ENCODE assay signal across 10 mouse cellular contexts in the genomic region with DNA sequence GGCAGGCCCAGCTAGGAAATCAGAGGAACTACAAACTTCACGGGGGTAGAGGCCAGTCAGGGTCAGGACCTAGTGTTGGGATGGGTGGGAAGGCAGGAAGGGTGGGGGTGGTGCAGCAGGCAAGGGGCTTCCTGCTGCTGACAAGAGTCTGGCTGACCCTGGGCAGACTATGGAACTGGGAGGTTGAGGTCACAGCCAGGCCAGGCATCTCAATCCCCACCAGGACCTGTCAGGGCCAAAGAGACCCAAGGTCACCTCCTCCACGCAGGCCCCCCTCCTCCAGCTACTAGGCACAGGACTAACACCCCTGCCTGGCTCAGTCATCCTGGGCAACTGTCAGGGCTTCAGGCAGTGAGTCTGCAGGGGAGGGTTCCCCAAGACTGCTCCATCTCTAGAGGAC. TPM values are rescaled to one million over a fixed set of nuclear protein-coding genes. Genes with fewer than 3 reads are reported as not detected.
DNase-seq lines count a peak whose midpoint lies in the region; ATAC-seq lines count a peak whose summit lies in the region.
"Had no signal": no experiment of that assay in that cellular context is flagged by ENCODE, and none has a peak within 500 bp of the region (broad histone marks: within the 10 kb centered on the region; RNA-seq: fewer than 3 reads in every experiment).

No protein-coding gene starts in this region.

- peaks cover 40% of the 10 kb centered on the region for H3K4me1 ChIP-seq in midbrain, embryonic 10.5 days
- H3K4me1 ChIP-seq in midbrain, embryonic 16.5 days (ENCODE audit: control insufficient read depth, insufficient read depth, low read length) = no peaks in the 10 kb centered on the region
- peaks cover 28% of the 10 kb centered on the region for H3K4me1 ChIP-seq in stomach, embryonic 14.5 days (ENCODE audit: control insufficient read depth, insufficient read depth, low read length)

- DNase-seq in adrenal gland, postnatal 36 days = peak; percentile 77
- DNase-seq in adrenal gland, adult 2 months = no peak
- no peak for DNase-seq in midbrain, embryonic 10.5 days (ENCODE audit: low spot score)
- peak; percentile 58 to 87 for DNase-seq in kidney, postnatal 25 days
- no peak for DNase-seq in urinary bladder, adult 2 months (ENCODE audit: low spot score)
- no peak for DNase-seq in frontal cortex, adult 2 months (ENCODE audit: extremely low spot score in 1 of 2, low spot score in 1 of 2)
- DNase-seq: cerebellum, postnatal 14 days had no signal

- peaks cover 60% of the 10 kb centered on the region for H3K36me3 ChIP-seq in midbrain, embryonic 10.5 days
- H3K36me3 ChIP-seq in midbrain, embryonic 16.5 days (ENCODE audit: control insufficient read depth, insufficient read depth, low read length) = peaks cover 35% of the 10 kb centered on the region
- H3K36me3 ChIP-seq in stomach, embryonic 14.5 days (ENCODE audit: control insufficient read depth, insufficient read depth, low read length) = peaks cover 43% of the 10 kb centered on the region

- 58% methylated on average over 2 of the region's 2 CpGs for WGBS in midbrain, embryonic 10.5 days
- WGBS in midbrain, embryonic 16.5 days = 77% methylated on average over 2 of the region's 2 CpGs
- 18% methylated on average over 2 of the region's 2 CpGs for WGBS in stomach, embryonic 14.5 days

- no peak overlapping the region for H3K9ac ChIP-seq in midbrain, embryonic 16.5 days (ENCODE audit: low read depth, low read length)
- H3K9ac ChIP-seq in stomach, embryonic 14.5 days (replicated peaks; ENCODE audit: low read depth, low read length) = no peak overlapping the region

- H3K27me3 ChIP-seq in midbrain, embryonic 10.5 days (ENCODE audit: low read depth, poor library complexity, severe bottlenecking) = peaks cover 28% of the 10 kb centered on the region
- peaks cover 11% of the 10 kb centered on the region for H3K27me3 ChIP-seq in midbrain, embryonic 16.5 days (ENCODE audit: control insufficient read depth, insufficient read depth, low read depth, low read length)
- H3K27me3 ChIP-seq in stomach, embryonic 14.5 days (ENCODE audit: control insufficient read depth, insufficient read depth, low read length) = 0 out of 2 replicates have a peak, but pooled peaks cover 5% of the 10 kb centered on the region

- ATAC-seq in midbrain, embryonic 16.5 days = no peak
- no peak for ATAC-seq in stomach, embryonic 14.5 days (ENCODE audit: insufficient number of reproducible peaks, insufficient read depth, low FRiP score, low read depth)

- no peaks in the 10 kb centered on the region for H3K9me3 ChIP-seq in midbrain, embryonic 10.5 days (replicated peaks)
- no peaks in the 10 kb centered on the region for H3K9me3 ChIP-seq in midbrain, embryonic 16.5 days (replicated peaks; ENCODE audit: control insufficient read depth, low read length, poor library complexity, severe bottlenecking)
- no peaks in the 10 kb centered on the region for H3K9me3 ChIP-seq in stomach, embryonic 14.5 days (ENCODE audit: control insufficient read depth, low read depth, low read length)

- H3K4me2 ChIP-seq in midbrain, embryonic 16.5 days (ENCODE audit: low read length) = no peak overlapping the region
- H3K4me2 ChIP-seq in stomach, embryonic 14.5 days (replicated peaks; ENCODE audit: low read depth, low read length) = peak overlapping the region; percentile 36

- H3K27ac ChIP-seq in midbrain, embryonic 10.5 days (replicated peaks) = peak overlapping the region; percentile 47
- no peak overlapping the region for H3K27ac ChIP-seq in midbrain, embryonic 16.5 days (ENCODE audit: low read length)
- peak overlapping the region; percentile 85; the same call in 1 of the 2 replicates for H3K27ac ChIP-seq in stomach, embryonic 14.5 days (ENCODE audit: low read length)
- H3K27ac ChIP-seq: macrophage had no signal

- H3K4me3 ChIP-seq in midbrain, embryonic 10.5 days = peak overlapping the region; percentile 11; the same call in 1 of the 2 replicates
- H3K4me3 ChIP-seq in midbrain, embryonic 16.5 days (ENCODE audit: low read depth, low read length) = no peak overlapping the region
- H3K4me3 ChIP-seq in stomach, embryonic 14.5 days (ENCODE audit: low read depth, low read length) = 0 out of 2 replicates have a peak overlapping the region, but pooled peaks have one; percentile 26

RNA-seq across cellular contexts. Expression of a gene that starts 0.6 kb away (rescaled TPM):
- total RNA-seq in adrenal gland, postnatal 36 days (2021) = 10 to 100 TPM; 53.2 to 53.9 TPM
- total RNA-seq in adrenal gland, adult 2 months (2021) = 10 to 100 TPM; 33.2 to 45.4 TPM
- 137 and 154 TPM in 2 replicates for polyA plus RNA-seq in adrenal gland, adult 2 months (2012; rRNA removed)
- 2.9 and 3.3 TPM in 2 replicates for polyA plus RNA-seq in midbrain, embryonic 10.5 days (2016; fragmentation: Nextera tagmentation; extraction: Ambion mirVana)
- 4.8 and 5.2 TPM in 2 replicates for polyA plus RNA-seq in midbrain, embryonic 16.5 days (2015; fragmentation: Nextera tagmentation; extraction: Ambion mirVana)
- polyA plus RNA-seq in stomach, embryonic 14.5 days (2014; fragmentation: Nextera tagmentation; extraction: Ambion mirVana) = 23.1 and 23.4 TPM in 2 replicates
- polyA plus RNA-seq in urinary bladder, adult 2 months (2012; rRNA removed) = 9.3 and 11.6 TPM in 2 replicates
- 2.3 and 3.3 TPM in 2 replicates for polyA plus RNA-seq in frontal cortex, adult 2 months (2012; rRNA removed)
- polyA plus RNA-seq: macrophage had no signal

RNA-seq across cellular contexts. Expression of a gene that starts 7.1 kb away (rescaled TPM):
- total RNA-seq in adrenal gland, postnatal 36 days (2021) = 10 to 100 TPM; 37.9 to 39.1 TPM
- 10 to 100 TPM; 32.6 to 40.3 TPM for total RNA-seq in adrenal gland, adult 2 months (2021)
- 35.5 and 37.4 TPM in 2 replicates for polyA plus RNA-seq in adrenal gland, adult 2 months (2012; rRNA removed)
- polyA plus RNA-seq in midbrain, embryonic 10.5 days (2016; fragmentation: Nextera tagmentation; extraction: Ambion mirVana) = 53.5 and 53.6 TPM in 2 replicates
- 27.6 and 28.3 TPM in 2 replicates for polyA plus RNA-seq in midbrain, embryonic 16.5 days (2015; fragmentation: Nextera tagmentation; extraction: Ambion mirVana)
- 21.3 and 21.7 TPM in 2 replicates for polyA plus RNA-seq in stomach, embryonic 14.5 days (2014; fragmentation: Nextera tagmentation; extraction: Ambion mirVana)
- polyA plus RNA-seq in urinary bladder, adult 2 months (2012; rRNA removed) = 27.7 and 29.5 TPM in 2 replicates
- polyA plus RNA-seq in frontal cortex, adult 2 months (2012; rRNA removed) = 31.5 and 31.9 TPM in 2 replicates

RNA-seq across cellular contexts. Expression of a gene that starts 15.1 kb away (rescaled TPM):
- total RNA-seq in adrenal gland, postnatal 36 days (2021) = 1 to 10 TPM; 3.5 to 7.7 TPM
- total RNA-seq in adrenal gland, adult 2 months (2021) = 10 to 100 TPM in 1 of 2 experiments, 1 to 10 TPM in 1; 2.9 to 10.3 TPM
- polyA plus RNA-seq in adrenal gland, adult 2 months (2012; rRNA removed) = 2.8 and 3.2 TPM in 2 replicates
- not detected in 2 replicates for polyA plus RNA-seq in midbrain, embryonic 10.5 days (2016; fragmentation: Nextera tagmentation; extraction: Ambion mirVana)
- polyA plus RNA-seq in midbrain, embryonic 16.5 days (2015; fragmentation: Nextera tagmentation; extraction: Ambion mirVana) = not detected in 2 replicates
- polyA plus RNA-seq in stomach, embryonic 14.5 days (2014; fragmentation: Nextera tagmentation; extraction: Ambion mirVana) = 0.07 TPM in 1 of 2 replicates, not detected in the other
- 3.2 and 6.5 TPM in 2 replicates for polyA plus RNA-seq in urinary bladder, adult 2 months (2012; rRNA removed)
- 0.96 and 1.1 TPM in 2 replicates for polyA plus RNA-seq in frontal cortex, adult 2 months (2012; rRNA removed)
- polyA plus RNA-seq: macrophage had no signal

RNA-seq across cellular contexts. Expression of a gene that starts 22.3 kb away (rescaled TPM):
- total RNA-seq in adrenal gland, postnatal 36 days (2021) = 10 to 100 TPM; 88.9 to 92.3 TPM
- total RNA-seq in adrenal gland, adult 2 months (2021) = 10 to 100 TPM; 81.6 to 89.9 TPM
- polyA plus RNA-seq in adrenal gland, adult 2 months (2012; rRNA removed) = 272 and 280 TPM in 2 replicates
- 102 and 115 TPM in 2 replicates for polyA plus RNA-seq in midbrain, embryonic 10.5 days (2016; fragmentation: Nextera tagmentation; extraction: Ambion mirVana)
- 24.9 and 25.0 TPM in 2 replicates for polyA plus RNA-seq in midbrain, embryonic 16.5 days (2015; fragmentation: Nextera tagmentation; extraction: Ambion mirVana)
- 98.6 TPM in 2 replicates for polyA plus RNA-seq in stomach, embryonic 14.5 days (2014; fragmentation: Nextera tagmentation; extraction: Ambion mirVana)
- polyA plus RNA-seq in urinary bladder, adult 2 months (2012; rRNA removed) = 82.9 and 91.7 TPM in 2 replicates
- 36.3 and 40.8 TPM in 2 replicates for polyA plus RNA-seq in frontal cortex, adult 2 months (2012; rRNA removed)

RNA-seq across cellular contexts. Expression of a gene that starts 29.3 kb away (rescaled TPM):
- 10 to 100 TPM; 16.7 to 22.7 TPM for total RNA-seq in adrenal gland, postnatal 36 days (2021)
- 10 to 100 TPM; 15.3 to 16.5 TPM for total RNA-seq in adrenal gland, adult 2 months (2021)
- 69.3 and 77.4 TPM in 2 replicates for polyA plus RNA-seq in adrenal gland, adult 2 months (2012; rRNA removed)
- polyA plus RNA-seq in midbrain, embryonic 10.5 days (2016; fragmentation: Nextera tagmentation; extraction: Ambion mirVana) = 9.3 and 10.6 TPM in 2 replicates
- polyA plus RNA-seq in midbrain, embryonic 16.5 days (2015; fragmentation: Nextera tagmentation; extraction: Ambion mirVana) = 17.2 and 18.1 TPM in 2 replicates
- 4.7 and 4.8 TPM in 2 replicates for polyA plus RNA-seq in stomach, embryonic 14.5 days (2014; fragmentation: Nextera tagmentation; extraction: Ambion mirVana)
- polyA plus RNA-seq in urinary bladder, adult 2 months (2012; rRNA removed) = 12.1 and 12.4 TPM in 2 replicates
- polyA plus RNA-seq in frontal cortex, adult 2 months (2012; rRNA removed) = 27.5 and 29.5 TPM in 2 replicates

Comparison
In these comparisons a context has a peak if more than half of its experiments do, and no peak if none do; other contexts are left out.
1. DNase-seq: peak in adrenal gland, postnatal 36 days (2 of 2) and kidney, postnatal 25 days (2 of 2); none in adrenal gland, adult 2 months (single experiment), midbrain, embryonic 10.5 days (single experiment), urinary bladder, adult 2 months (single experiment) and frontal cortex, adult 2 months (0 of 2).